Mouse (Mus musculus) CH12.LX (cell line): ENCODE data around the gene Gbp6. TPM values are rescaled to one million over a fixed set of nuclear protein-coding genes. Genes with fewer than 3 reads are reported as not detected.
"Not testable (repeated sequence)": the region's sequence is repeated elsewhere in the genome, so short reads cannot be mapped to it uniquely, and the experiment has no call there.

Experiments
- DNase-seq: peaks from one replicate; pipeline ENCODE4 v3.0.0-alpha.2; 2013; ENCODE audit errors: extremely low read depth
- H3K27ac ChIP-seq: 2 replicates; pipeline ENCODE4 v1.5.1; 2012; ENCODE audit warnings: low read depth, mild to moderate bottlenecking, control low read depth, moderate library complexity; ENCODE audit not compliant: insufficient read depth
- H3K27me3 ChIP-seq: replicated peaks from 2 replicates; pipeline ENCODE3; 2012; ENCODE audit warnings: inconsistent platforms
- H3K36me3 ChIP-seq, 2 experiments: replicated peaks in 1 of 2; 2 replicates each; pipeline versions ENCODE3 to v1.6.1; 2012; ENCODE audit warnings: inconsistent platforms in 1 of 2, low read length in 1 of 2, mild to moderate bottlenecking in 1 of 2, mixed read lengths in 1 of 2, moderate library complexity in 1 of 2; ENCODE audit not compliant: control insufficient read depth in 1 of 2, insufficient read depth in 1 of 2
- H3K4me1 ChIP-seq, 2 experiments: 2 replicates each; pipeline ENCODE4 v1.6.1; 2012; ENCODE audit warnings: inconsistent platforms in 1 of 2, moderate library complexity in 1 of 2; ENCODE audit not compliant: insufficient read depth in 2 of 2, control insufficient read depth in 1 of 2
- H3K4me2 ChIP-seq: 2 replicates; pipeline ENCODE4 v1.6.1; 2012; ENCODE audit warnings: low read depth, mild to moderate bottlenecking, control low read depth; ENCODE audit not compliant: poor library complexity, insufficient read depth, severe bottlenecking
- H3K4me3 ChIP-seq, 3 experiments: fragments of 150-350 bp in 1 of 3; sonication (generic) in 1 of 3; replicated peaks in 1 of 3; 2 replicates each; pipeline versions ENCODE3 to v1.5.1; 2011 to 2012; ENCODE audit warnings: low read depth in 2 of 3, low read length in 2 of 3, mild to moderate bottlenecking in 2 of 3, moderate library complexity in 2 of 3, control low read depth in 1 of 3, improper control_type of control experiment in 1 of 3, inconsistent platforms in 1 of 3, mixed read lengths in 1 of 3; ENCODE audit not compliant: poor library complexity in 1 of 3
- H3K79me2 ChIP-seq: replicated peaks from 2 replicates; pipeline ENCODE4 v1.6.1; 2012; ENCODE audit warnings: mild to moderate bottlenecking, moderate library complexity; ENCODE audit not compliant: control insufficient read depth, poor library complexity, insufficient read depth, severe bottlenecking; ENCODE audit errors: extremely low read depth
- H3K9ac ChIP-seq: 2 replicates; pipeline ENCODE4 v1.6.1; 2012; ENCODE audit warnings: low read depth, mild to moderate bottlenecking, control low read depth, moderate library complexity; ENCODE audit not compliant: insufficient read depth
- H3K9me3 ChIP-seq: replicated peaks from 2 replicates; pipeline ENCODE3; 2012; ENCODE audit warnings: low read length, inconsistent platforms, mixed read lengths
- BHLHE40 ChIP-seq: IDR thresholded peaks from 2 replicates; pipeline ENCODE4 v1.6.1; 2011; ENCODE audit warnings: mild to moderate bottlenecking, low read depth, low read length, improper control_type of control experiment
- CTCF ChIP-seq, 2 experiments: IDR thresholded peaks in 1 of 2; conservative IDR thresholded peaks in 1 of 2; 2 replicates each; pipeline ENCODE4 v1.5.1; 2011 to 2012; ENCODE audit warnings: low read depth in 2 of 2, low read length in 2 of 2, improper control_type of control experiment in 1 of 2, inconsistent platforms in 1 of 2, mild to moderate bottlenecking in 1 of 2, moderate library complexity in 1 of 2
- EP300 ChIP-seq: IDR thresholded peaks from 2 replicates; pipeline ENCODE4 v1.6.1; 2011; ENCODE audit warnings: low read length, improper control_type of control experiment
- IRF4 ChIP-seq: IDR thresholded peaks from 2 replicates; pipeline ENCODE4 v1.6.1; 2014; ENCODE audit warnings: low read depth, mild to moderate bottlenecking, inconsistent platforms, low read length, improper control_type of control experiment
- JUN ChIP-seq: IDR thresholded peaks from 2 replicates; pipeline ENCODE4 v1.6.1; 2011; ENCODE audit warnings: low read depth, mild to moderate bottlenecking, low read length, improper control_type of control experiment, moderate library complexity; ENCODE audit not compliant: insufficient read depth
- JUND ChIP-seq: conservative IDR thresholded peaks from 2 replicates; pipeline ENCODE4 v1.6.1; 2011; ENCODE audit warnings: low read depth, low read length, improper control_type of control experiment
- KAT2A ChIP-seq: IDR thresholded peaks from 2 replicates; pipeline ENCODE4 v1.6.1; 2012; ENCODE audit warnings: low read length, improper control_type of control experiment, inconsistent platforms; ENCODE audit not compliant: insufficient replicate concordance
- MAFK ChIP-seq: IDR thresholded peaks from 2 replicates; pipeline ENCODE4 v1.6.1; 2011; ENCODE audit warnings: low read length, improper control_type of control experiment; ENCODE audit not compliant: insufficient replicate concordance
- MAX ChIP-seq: IDR thresholded peaks from 2 replicates; pipeline ENCODE4 v1.6.1; 2011; ENCODE audit warnings: low read length, improper control_type of control experiment
- MYC ChIP-seq: IDR thresholded peaks from 2 replicates; pipeline ENCODE4 v1.6.1; 2011; ENCODE audit warnings: low read depth, mild to moderate bottlenecking, improper control_type of control experiment, low read length
- NELFE ChIP-seq: IDR thresholded peaks from 2 replicates; pipeline ENCODE4 v1.6.1; 2011; ENCODE audit warnings: low read depth, low read length, improper control_type of control experiment
- NRF1 ChIP-seq: IDR thresholded peaks from 2 replicates; pipeline ENCODE4 v1.6.1; 2014; ENCODE audit warnings: low read depth, mild to moderate bottlenecking, inconsistent platforms, low read length, improper control_type of control experiment, moderate library complexity
- POLR2AphosphoS2 ChIP-seq: IDR thresholded peaks from 2 replicates; pipeline ENCODE4 v1.6.1; 2011; ENCODE audit warnings: low read depth, low read length, improper control_type of control experiment
- RAD21 ChIP-seq: IDR thresholded peaks from 2 replicates; pipeline ENCODE4 v1.6.1; 2011; ENCODE audit warnings: low read depth, mild to moderate bottlenecking, low read length, improper control_type of control experiment, moderate library complexity
- SIN3A ChIP-seq: IDR thresholded peaks from 2 replicates; pipeline ENCODE4 v1.6.1; 2012; ENCODE audit warnings: low read length, improper control_type of control experiment, inconsistent platforms
- UBTF ChIP-seq: IDR thresholded peaks from 2 replicates; pipeline ENCODE4 v1.6.1; 2012; ENCODE audit warnings: low read depth, mild to moderate bottlenecking, inconsistent platforms, low read length, improper control_type of control experiment, moderate library complexity
- USF1 ChIP-seq: IDR thresholded peaks from 2 replicates; pipeline ENCODE4 v1.6.1; 2014; ENCODE audit warnings: low read depth, mild to moderate bottlenecking, inconsistent platforms, low read length, improper control_type of control experiment
- ZNF384 ChIP-seq: IDR thresholded peaks from 2 replicates; pipeline ENCODE4 v1.6.1; 2012; ENCODE audit warnings: low read depth, low read length, improper control_type of control experiment, inconsistent platforms
- dilution Hi-C: fragments of 300-500 bp; cut with MboI; formaldehyde crosslinking; loops from 2 replicates; pipeline ENCODE4 v1.14.3; 2020; ENCODE audit warnings: low sequenced_read_pairs; ENCODE audit not compliant: extremely low pct_unique_long_range_greater_than_20kb, extremely low pct_ligation_motif_present
- in situ Hi-C: fragments of 300-500 bp; cut with MboI; formaldehyde crosslinking; loops from 3 replicates; pipeline ENCODE4 v1.14.3; 2019; ENCODE audit warnings: low sequenced_read_pairs, low pct_ligation_motif_present, low pct_unique_long_range_greater_than_20kb, mixed read lengths
- polyA plus RNA-seq: library from polyadenylated mRNA; unstranded; fragments of >175 nt; gene quantifications from 2 replicates; pipeline ENCODE4 v1.2.1, GENCODE M21; 2012; ENCODE audit warnings: low read depth; ENCODE audit not compliant: insufficient read length
- total RNA-seq, 2 experiments: library from RNA; depleted of rRNA; stranded (reverse); fragments of 300-350 nt in 1 of 2; fragments of >200 nt in 1 of 2; gene quantifications; 2 replicates each; pipeline ENCODE4 v1.2.3; 2012 to 2014

The Gbp6 gene
- total and polyA plus RNA-seq, 3 experiments: 0.84 to 2.0 (median 1.5) TPM

- in situ Hi-C loops: loop anchor here (25.0 kb wide), 2 partner anchors 324 to 974 kb away; partner anchors contain the start of genes Abcg3 and Mepe
- Histone ChIP-seq H3K27me3 (no peaks in the 10 kb centered on the region), H3K9ac (no peak overlapping the region), H3K4me2 (no peak overlapping the region), H3K9me3 (no peaks in the 10 kb centered on the region), H3K79me2 (no peaks in the 10 kb centered on the region), H3K4me1 (peaks cover 0 to 13% of the 10 kb centered on the region in 2 experiments; a peak in 1 of 4 replicates), H3K36me3 (no peaks in the 10 kb centered on the region), H3K4me3 (no peak overlapping the region), H3K27ac (no peak overlapping the region)
- TF ChIP-seq UBTF (no peak), RAD21 (peak; percentile 32), CTCF (conservative IDR thresholded peaks at IDR 0.05 in 1 of 2, IDR thresholded peaks at IDR 0.05 in 1 of 2; ENCODE audit: low read depth in 2 of 2, low read length in 2 of 2) (peak in 1 of 2 experiments; percentile 41; a peak in 2 of 4 replicates)
- no peak for DNase-seq
- dilution Hi-C loops: no loop called here
These were observed 17.4 kb upstream of the Gbp6 start for GRCm38 (mm10) chr5:105310941-105311340.

GRCm38 (mm10) chr5:105309148-105309547 lies 15.7 kb upstream of the Gbp6 start:
- H3K4me3 ChIP-seq, H3K36me3 ChIP-seq, H3K4me2 ChIP-seq, H3K27ac ChIP-seq, DNase-seq, H3K9ac ChIP-seq, H3K9me3 ChIP-seq, H3K27me3 ChIP-seq, H3K79me2 ChIP-seq, dilution Hi-C loops: not testable (repeated sequence)
- H3K4me1 ChIP-seq: peaks cover 2 to 13% of the 10 kb centered on the region in 2 experiments; a peak in 3 of 4 replicates
- in situ Hi-C loops: loop anchor here (25.0 kb wide), 2 partner anchors 322 to 972 kb away; partner anchors contain the start of genes Abcg3 and Mepe

GRCm38 (mm10) chr5:105306946-105307345 lies 13.4 kb upstream of the Gbp6 start:
- H3K4me2 ChIP-seq, H3K27me3 ChIP-seq, H3K4me1 ChIP-seq, H3K4me3 ChIP-seq, H3K79me2 ChIP-seq, DNase-seq, H3K9me3 ChIP-seq, H3K9ac ChIP-seq, H3K36me3 ChIP-seq, H3K27ac ChIP-seq, dilution Hi-C loops: not testable (repeated sequence)
- in situ Hi-C loops: loop anchor here (25.0 kb wide), 2 partner anchors 320 to 970 kb away; partner anchors contain the start of genes Abcg3 and Mepe

GRCm38 (mm10) chr5:105306159-105306581 lies 12.7 kb upstream of the Gbp6 start:
- no peak overlapping the region for H3K9ac ChIP-seq
- DNase-seq: peak; percentile 27
- no peak overlapping the region for H3K27ac ChIP-seq
- H3K4me3 ChIP-seq: no peak overlapping the region
- no peak overlapping the region for H3K4me2 ChIP-seq
- no peaks in the 10 kb centered on the region for H3K36me3 ChIP-seq
- H3K4me1 ChIP-seq: peaks cover 5 to 8% of the 10 kb centered on the region in 2 experiments
- H3K27me3 ChIP-seq: no peaks in the 10 kb centered on the region
- in situ Hi-C loops: loop anchor here (25.0 kb wide), 2 partner anchors 319 to 969 kb away; partner anchors contain the start of genes Abcg3 and Mepe
- dilution Hi-C loops: no loop called here
- no peaks in the 10 kb centered on the region for H3K79me2 ChIP-seq
- H3K9me3 ChIP-seq: no peaks in the 10 kb centered on the region
- no peak for TF ChIP-seq RAD21
- TF ChIP-seq SIN3A: no peak
- no peak for TF ChIP-seq USF1
- TF ChIP-seq IRF4: peak; percentile 87
- TF ChIP-seq UBTF: no peak
- no peak for TF ChIP-seq KAT2A
- peak; percentile 47 for TF ChIP-seq BHLHE40
- no peak for TF ChIP-seq MYC
- peak; percentile 45 for TF ChIP-seq JUN
- peak; percentile 68; the same call in 1 of the 2 replicates for TF ChIP-seq MAFK
- TF ChIP-seq ZNF384: peak; percentile 51
- TF ChIP-seq POLR2AphosphoS2: no peak
- no peak for TF ChIP-seq MAX
- TF ChIP-seq JUND: peak; percentile 43; the same call in 1 of the 2 replicates
- no peak for TF ChIP-seq NRF1
- TF ChIP-seq EP300: peak; percentile 59; the same call in 1 of the 2 replicates
- no peak for TF ChIP-seq NELFE
